Mouse (Mus musculus) midbrain, embryonic 13.5 days (tissue): ENCODE measurements at regions not wholly inside any gene's neighbourhood (a gene's known extent, or its start where the extent isn't known, plus 50 kb on each side); places are given as distances from the start of the nearest gene placed in this dataset.

Experiments
- ATAC-seq: fragments of 200-750 bp; cut with Nextera tagmentation; 2 replicates; pipeline ENCODE4 v1.8.0; 2017; ENCODE audit warnings: mild to moderate bottlenecking, moderate TSS enrichment, moderate library complexity
- H3K27ac ChIP-seq: fragments of 300-500 bp; sonication (generic); 2 replicates; pipeline ENCODE4 v1.5.1; 2015; ENCODE audit warnings: inconsistent platforms, mild to moderate bottlenecking, moderate library complexity
- H3K27me3 ChIP-seq: fragments of 300-500 bp; sonication (generic); 2 replicates; pipeline ENCODE4 v1.6.1; 2015; ENCODE audit warnings: mild to moderate bottlenecking, inconsistent platforms
- H3K36me3 ChIP-seq: fragments of 300-500 bp; sonication (generic); 2 replicates; pipeline ENCODE4 v1.6.1; 2015; ENCODE audit warnings: mild to moderate bottlenecking, inconsistent platforms
- H3K4me1 ChIP-seq: fragments of 300-500 bp; sonication (generic); replicated peaks from 2 replicates; pipeline ENCODE4 v1.6.1; 2015; ENCODE audit warnings: inconsistent platforms
- H3K4me2 ChIP-seq: fragments of 300-500 bp; sonication (generic); replicated peaks from 2 replicates; pipeline ENCODE4 v1.6.1; 2015; ENCODE audit warnings: moderate library complexity, mild to moderate bottlenecking, inconsistent platforms
- H3K4me3 ChIP-seq: fragments of 300-500 bp; sonication (generic); replicated peaks from 2 replicates; pipeline ENCODE4 v1.5.1; 2015; ENCODE audit warnings: mild to moderate bottlenecking, inconsistent platforms
- H3K9ac ChIP-seq: fragments of 300-500 bp; sonication (generic); replicated peaks from 2 replicates; pipeline ENCODE4 v1.6.1; 2015; ENCODE audit warnings: mild to moderate bottlenecking, inconsistent platforms
- H3K9me3 ChIP-seq: fragments of 300-500 bp; sonication (generic); 2 replicates; pipeline ENCODE4 v1.6.1; 2016; ENCODE audit warnings: mild to moderate bottlenecking, inconsistent platforms
- WGBS: fragments of 180-500 bp; shearing (Covaris S2); methylation state at CpG from one replicate; pipeline ENCODE4 v1.1.7; 2015; 5-methylcytosine and 5-hydroxymethylcytosine counted together

- Histone ChIP-seq H3K27me3 (no peaks in the 10 kb centered on the region), H3K9ac (no peak overlapping the region), H3K9me3 (no peaks in the 10 kb centered on the region), H3K4me2 (no peak overlapping the region), H3K4me1 (0 out of 2 replicates have a peak, but pooled peaks cover 7% of the 10 kb centered on the region), H3K27ac (no peak overlapping the region), H3K36me3 (no peaks in the 10 kb centered on the region), H3K4me3 (no peak overlapping the region)
- WGBS, result 95% methylated on average over 4 of the region's 4 CpGs
- no peak for ATAC-seq
These were observed 293.7 kb downstream of the Plpp3 start for GRCm38 (mm10) chr4:105450881-105451280.

DNA sequence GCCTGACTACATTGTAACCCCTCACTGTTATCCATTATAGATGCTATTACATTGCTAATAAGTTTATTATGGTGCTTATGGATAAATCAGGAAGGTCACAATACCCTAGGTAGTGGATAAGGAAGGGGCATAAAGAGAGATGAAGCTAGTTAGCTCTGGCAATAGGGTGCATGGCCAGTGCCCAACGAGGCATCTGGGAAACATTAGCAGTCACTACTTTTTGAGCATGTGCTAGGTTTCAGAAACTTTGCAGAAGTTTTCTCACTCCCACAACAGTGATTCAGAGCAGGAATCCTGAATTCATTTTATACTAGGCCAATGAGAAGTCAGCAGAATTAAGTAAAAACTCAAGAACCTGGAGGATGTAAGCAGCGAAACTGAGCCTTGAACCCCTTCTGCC, 294.7 kb downstream of the Plpp3 start:
- no peak overlapping the region for H3K9ac ChIP-seq
- no peak overlapping the region for H3K27ac ChIP-seq
- ATAC-seq, result no peak
- H3K36me3 ChIP-seq, result no peaks in the 10 kb centered on the region
- H3K4me1 ChIP-seq, result 0 out of 2 replicates have a peak, but pooled peaks cover 7% of the 10 kb centered on the region
- no peaks in the 10 kb centered on the region for H3K27me3 ChIP-seq
- 93% methylated on average over 2 of the region's 2 CpGs for WGBS
- H3K4me2 ChIP-seq, result no peak overlapping the region
- no peaks in the 10 kb centered on the region for H3K9me3 ChIP-seq
- H3K4me3 ChIP-seq, result no peak overlapping the region

- no peak for ATAC-seq
- Histone ChIP-seq H3K27ac (no peak overlapping the region), H3K9me3 (no peaks in the 10 kb centered on the region), H3K9ac (no peak overlapping the region), H3K36me3 (no peaks in the 10 kb centered on the region), H3K4me3 (no peak overlapping the region), H3K27me3 (no peaks in the 10 kb centered on the region), H3K4me1 (0 out of 2 replicates have a peak, but pooled peaks cover 9% of the 10 kb centered on the region), H3K4me2 (no peak overlapping the region)
- 84% methylated on average over 11 of the region's 11 CpGs for whole genome bisulfite sequencing
These were observed 299.9 kb downstream of the Plpp3 start for GRCm38 (mm10) chr4:105456955-105457621.

- ATAC-seq, result no peak
- H3K4me2 ChIP-seq, result no peak overlapping the region
- H3K9me3 ChIP-seq, result no peaks in the 10 kb centered on the region
- no peaks in the 10 kb centered on the region for H3K27me3 ChIP-seq
- H3K4me3 ChIP-seq, result no peak overlapping the region
- H3K9ac ChIP-seq, result no peak overlapping the region
- no peaks in the 10 kb centered on the region for H3K36me3 ChIP-seq
- no peak overlapping the region for H3K27ac ChIP-seq
- 0 out of 2 replicates have a peak, but pooled peaks cover 9% of the 10 kb centered on the region for H3K4me1 ChIP-seq
- WGBS, result 85% methylated on average over 3 of the region's 3 CpGs
These were observed 303.0 kb downstream of the Plpp3 start for GRCm38 (mm10) chr4:105459991-105460688.

- ATAC-seq, result no peak
- Histone ChIP-seq H3K36me3 (no peaks in the 10 kb centered on the region), H3K4me2 (no peak overlapping the region), H3K27me3 (no peaks in the 10 kb centered on the region), H3K9ac (no peak overlapping the region), H3K27ac (no peak overlapping the region), H3K9me3 (no peaks in the 10 kb centered on the region), H3K4me1 (0 out of 2 replicates have a peak, but pooled peaks cover 9% of the 10 kb centered on the region), H3K4me3 (no peak overlapping the region)
- WGBS, result 44% methylated on average over 2 of the region's 2 CpGs
These were observed 303.5 kb downstream of the Plpp3 start for GRCm38 (mm10) chr4:105460689-105461005.

DNA sequence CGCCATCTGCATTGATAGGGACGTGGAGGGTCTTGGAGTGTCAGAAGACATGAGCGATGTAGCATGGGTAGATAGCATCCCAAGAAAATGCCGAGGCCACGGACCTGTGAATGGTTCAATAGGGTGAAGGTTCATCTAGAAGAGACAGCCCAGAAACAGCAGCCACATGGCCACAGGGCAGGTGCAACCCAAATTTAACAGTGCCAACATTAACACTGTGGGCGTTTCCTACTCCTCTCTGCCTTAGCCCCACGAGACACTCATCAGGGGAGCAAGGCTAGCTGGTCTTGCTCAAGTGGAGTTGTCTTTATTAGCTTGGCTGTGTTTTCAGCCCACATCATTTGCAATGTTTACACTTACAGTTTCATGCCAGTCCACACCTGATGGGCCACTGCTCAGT, 310.7 kb downstream of the Plpp3 start:
- no peaks in the 10 kb centered on the region for H3K27me3 ChIP-seq
- H3K9ac ChIP-seq, result no peak overlapping the region
- no peak for ATAC-seq
- H3K4me2 ChIP-seq, result no peak overlapping the region
- H3K36me3 ChIP-seq, result no peaks in the 10 kb centered on the region
- no peak overlapping the region for H3K4me3 ChIP-seq
- H3K9me3 ChIP-seq, result no peaks in the 10 kb centered on the region
- H3K4me1 ChIP-seq, result no peaks in the 10 kb centered on the region
- 92% methylated on average over 7 of the region's 7 CpGs for WGBS
- no peak overlapping the region for H3K27ac ChIP-seq

- Histone ChIP-seq H3K9ac (no peak overlapping the region), H3K9me3 (no peaks in the 10 kb centered on the region), H3K36me3 (no peaks in the 10 kb centered on the region), H3K27me3 (no peaks in the 10 kb centered on the region), H3K4me3 (no peak overlapping the region), H3K4me2 (no peak overlapping the region), H3K4me1 (no peaks in the 10 kb centered on the region), H3K27ac (no peak overlapping the region)
- ATAC-seq, result no peak
- WGBS, result 78% methylated on average over 6 of the region's 6 CpGs
These were observed 312.2 kb downstream of the Plpp3 start for GRCm38 (mm10) chr4:105469300-105469821.

DNA sequence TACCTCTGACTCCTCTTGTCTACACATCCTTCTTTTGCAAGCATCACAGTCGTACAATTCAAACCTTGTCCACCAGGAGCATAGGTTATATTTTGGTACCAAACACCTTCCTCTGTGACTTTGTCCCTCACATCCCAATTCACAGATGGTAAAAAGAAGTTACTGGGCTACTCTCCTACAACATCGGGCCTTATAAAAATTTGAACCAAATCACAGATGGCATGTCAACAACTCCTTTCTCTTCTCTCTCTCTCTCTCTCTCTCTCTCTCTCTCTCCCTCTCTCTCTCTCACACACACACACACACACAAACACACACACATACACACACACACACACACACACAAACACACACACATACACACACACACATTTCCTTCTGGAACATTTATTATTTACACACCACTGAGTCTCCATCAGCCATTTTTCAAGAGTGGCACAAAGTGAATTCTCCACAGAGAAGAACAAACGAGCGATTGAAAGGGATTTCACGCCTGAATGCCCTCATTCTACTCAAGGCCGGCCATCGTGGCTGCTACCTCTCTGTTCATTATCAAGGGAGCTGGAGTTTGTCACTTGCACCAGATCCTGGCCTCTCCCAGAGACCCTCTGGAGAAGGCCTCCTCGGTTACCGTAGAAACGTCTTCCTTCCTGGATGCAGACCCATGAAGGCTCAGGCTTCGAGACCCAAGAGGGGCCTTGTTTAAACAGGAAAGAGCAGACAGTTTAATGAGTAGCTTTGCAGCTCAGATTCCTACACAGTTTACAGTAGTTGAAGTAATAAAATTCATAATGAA, 314.7 kb upstream of the Gm12728 start:
- H3K36me3 ChIP-seq, result no peaks in the 10 kb centered on the region
- no peaks in the 10 kb centered on the region for H3K9me3 ChIP-seq
- H3K4me3 ChIP-seq, result no peak overlapping the region
- 12% methylated on average over 11 of the region's 11 CpGs for WGBS
- ATAC-seq, result peak; percentile 83
- H3K27me3 ChIP-seq, result no peaks in the 10 kb centered on the region
- H3K27ac ChIP-seq, result peak overlapping the region; percentile 25; the same call in 1 of the 2 replicates
- H3K9ac ChIP-seq, result no peak overlapping the region
- no peak overlapping the region for H3K4me2 ChIP-seq
- peaks cover 16% of the 10 kb centered on the region for H3K4me1 ChIP-seq

DNA sequence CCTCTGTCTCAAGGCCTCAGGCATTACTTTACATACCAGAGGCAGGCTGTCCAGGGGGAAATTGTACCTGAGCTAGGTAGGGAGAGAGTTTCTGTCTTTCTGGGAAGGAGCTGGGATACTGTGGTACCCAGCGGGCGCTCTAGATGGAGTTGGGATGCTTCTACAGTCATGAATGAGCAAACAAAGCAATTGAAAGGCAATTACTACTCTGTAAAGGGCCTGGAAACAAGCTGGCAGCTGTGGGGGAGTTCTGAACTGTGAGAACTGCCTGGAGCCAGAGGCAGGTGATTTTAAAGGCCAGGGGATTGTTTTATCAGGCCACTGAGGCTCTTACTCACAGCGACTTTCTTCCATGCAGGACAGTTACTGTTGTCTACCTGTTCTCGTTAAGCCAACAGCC, 313.3 kb upstream of the Gm12728 start:
- no peak overlapping the region for H3K4me2 ChIP-seq
- H3K9me3 ChIP-seq, result no peaks in the 10 kb centered on the region
- H3K36me3 ChIP-seq, result no peaks in the 10 kb centered on the region
- H3K4me1 ChIP-seq, result peaks cover 16% of the 10 kb centered on the region
- H3K27me3 ChIP-seq, result no peaks in the 10 kb centered on the region
- no peak overlapping the region for H3K9ac ChIP-seq
- H3K4me3 ChIP-seq, result no peak overlapping the region
- 76% methylated on average over 4 of the region's 4 CpGs for WGBS
- H3K27ac ChIP-seq, result no peak overlapping the region
- no peak for ATAC-seq

- no peaks in the 10 kb centered on the region for H3K36me3 ChIP-seq
- ATAC-seq, result no peak
- no peak overlapping the region for H3K4me3 ChIP-seq
- peaks cover 14% of the 10 kb centered on the region for H3K4me1 ChIP-seq
- H3K9ac ChIP-seq, result no peak overlapping the region
- no peak overlapping the region for H3K27ac ChIP-seq
- WGBS, result 97% methylated on average over 1 of the region's 1 CpGs
- H3K4me2 ChIP-seq, result no peak overlapping the region
- no peaks in the 10 kb centered on the region for H3K27me3 ChIP-seq
- H3K9me3 ChIP-seq, result no peaks in the 10 kb centered on the region
These were observed 303.3 kb upstream of the Gm12728 start for GRCm38 (mm10) chr4:105486376-105486775.

GRCm38 (mm10) chr4:105496176-105496575, 293.5 kb upstream of the Gm12728 start:
- 99% methylated on average over 2 of the region's 2 CpGs for WGBS
- Histone ChIP-seq H3K27ac (no peak overlapping the region), H3K4me1 (no peaks in the 10 kb centered on the region), H3K9me3 (no peaks in the 10 kb centered on the region), H3K9ac (no peak overlapping the region), H3K36me3 (no peaks in the 10 kb centered on the region), H3K27me3 (no peaks in the 10 kb centered on the region), H3K4me2 (no peak overlapping the region), H3K4me3 (no peak overlapping the region)
- no peak for ATAC-seq

- H3K27me3 ChIP-seq, result no peaks in the 10 kb centered on the region
- 78% methylated on average over 2 of the region's 2 CpGs for WGBS
- ATAC-seq, result no peak
- H3K9ac ChIP-seq, result no peak overlapping the region
- H3K4me3 ChIP-seq, result no peak overlapping the region
- H3K4me2 ChIP-seq, result no peak overlapping the region
- no peak overlapping the region for H3K27ac ChIP-seq
- no peaks in the 10 kb centered on the region for H3K36me3 ChIP-seq
- H3K4me1 ChIP-seq, result no peaks in the 10 kb centered on the region
- H3K9me3 ChIP-seq, result no peaks in the 10 kb centered on the region
These were observed 283.5 kb upstream of the Gm12728 start for GRCm38 (mm10) chr4:105506190-105506589.
